Mouse (Mus musculus) hindbrain, embryonic 11.5 days (tissue): Measurements from ENCODE around the gene Shc4. TPM values are rescaled to one million over a fixed set of nuclear protein-coding genes. Genes with fewer than 3 reads are reported as not detected.

Experiments used
- ATAC-seq: fragments of 200-750 bp; cut with Nextera tagmentation; 2 replicates; pipeline ENCODE4 v1.8.0; 2017; ENCODE audit warnings: mild to moderate bottlenecking, moderate TSS enrichment, moderate library complexity; ENCODE audit not compliant: low FRiP score
- DNase-seq: peaks from one replicate; pipeline ENCODE4 v3.0.0-alpha.2; 2015; ENCODE audit warnings: low spot score
- H3K27ac ChIP-seq: fragments of 300-500 bp; sonication (generic); 2 replicates; pipeline ENCODE4 v1.5.1; 2014; ENCODE audit warnings: mild to moderate bottlenecking, low read depth, low read length
- H3K27me3 ChIP-seq: fragments of 300-500 bp; sonication (generic); 2 replicates; pipeline ENCODE4 v1.6.1; 2014; ENCODE audit warnings: mild to moderate bottlenecking, low read length, moderate library complexity, mixed read lengths; ENCODE audit not compliant: control insufficient read depth, insufficient read depth
- H3K36me3 ChIP-seq: fragments of 300-500 bp; sonication (generic); 2 replicates; pipeline ENCODE4 v1.6.1; 2014; ENCODE audit warnings: mild to moderate bottlenecking, low read length, moderate library complexity, mixed read lengths; ENCODE audit not compliant: control insufficient read depth, insufficient read depth
- H3K4me1 ChIP-seq: fragments of 300-500 bp; sonication (generic); replicated peaks from 2 replicates; pipeline ENCODE4 v1.6.1; 2014; ENCODE audit warnings: low read length, mixed read lengths; ENCODE audit not compliant: control insufficient read depth, insufficient read depth
- H3K4me2 ChIP-seq: fragments of 300-500 bp; sonication (generic); replicated peaks from 2 replicates; pipeline ENCODE4 v1.6.1; 2014; ENCODE audit warnings: mild to moderate bottlenecking, low read depth, low read length
- H3K4me3 ChIP-seq: fragments of 300-500 bp; sonication (generic); 2 replicates; pipeline ENCODE4 v1.5.1; 2014; ENCODE audit warnings: low read depth, low read length
- H3K9ac ChIP-seq: fragments of 300-500 bp; sonication (generic); 2 replicates; pipeline ENCODE4 v1.6.1; 2014; ENCODE audit warnings: low read depth, low read length
- H3K9me3 ChIP-seq: fragments of 300-500 bp; sonication (generic); 2 replicates; pipeline ENCODE4 v1.6.1; 2016; ENCODE audit warnings: low read length; ENCODE audit not compliant: control insufficient read depth
- WGBS: fragments of 180-500 bp; shearing (Covaris S2); extraction: QIAGEN DNeasy Blood & Tissue Kit; methylation state at CpG from one replicate; pipeline ENCODE4 v1.1.7; 2014; 5-methylcytosine and 5-hydroxymethylcytosine counted together
- polyA plus RNA-seq: library from polyadenylated mRNA; unstranded; fragments of >200 nt; fragmentation: Nextera tagmentation; extraction: Ambion mirVana; gene quantifications from 2 replicates; pipeline ENCODE4 v1.2.1, GENCODE M21; 2014

Gene Shc4
- polyA plus RNA-seq, 1 experiment from 2014 or later, result 1.8 TPM

DNA sequence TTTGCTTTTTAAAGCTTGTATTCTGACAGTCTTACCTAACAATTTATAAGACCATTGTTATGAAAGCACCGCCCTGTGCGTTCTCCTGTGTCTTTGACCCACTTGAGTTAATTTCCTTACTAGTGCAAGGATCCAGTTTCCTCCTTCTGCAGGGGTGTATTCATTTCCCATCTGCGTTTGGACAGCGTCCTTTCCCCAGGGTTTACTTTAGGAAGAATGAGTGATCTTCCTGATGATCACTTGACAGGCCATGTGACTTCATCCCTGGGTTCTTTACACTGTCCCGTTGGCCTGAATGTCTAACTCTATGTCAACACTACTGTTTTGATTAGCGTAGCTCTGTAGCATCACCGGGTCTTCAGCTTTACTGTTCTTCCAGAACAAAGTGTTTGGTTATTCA lies 86.6 kb downstream of the Shc4 start:
- H3K36me3 ChIP-seq, result no peaks in the 10 kb centered on the region
- no peak for DNase-seq
- no peak overlapping the region for H3K27ac ChIP-seq
- no peaks in the 10 kb centered on the region for H3K27me3 ChIP-seq
- no peak overlapping the region for H3K4me3 ChIP-seq
- WGBS, result 74% methylated on average over 7 of the region's 7 CpGs
- no peaks in the 10 kb centered on the region for H3K9me3 ChIP-seq
- no peak for ATAC-seq
- no peak overlapping the region for H3K9ac ChIP-seq
- H3K4me1 ChIP-seq, result no peaks in the 10 kb centered on the region
- no peak overlapping the region for H3K4me2 ChIP-seq

DNA sequence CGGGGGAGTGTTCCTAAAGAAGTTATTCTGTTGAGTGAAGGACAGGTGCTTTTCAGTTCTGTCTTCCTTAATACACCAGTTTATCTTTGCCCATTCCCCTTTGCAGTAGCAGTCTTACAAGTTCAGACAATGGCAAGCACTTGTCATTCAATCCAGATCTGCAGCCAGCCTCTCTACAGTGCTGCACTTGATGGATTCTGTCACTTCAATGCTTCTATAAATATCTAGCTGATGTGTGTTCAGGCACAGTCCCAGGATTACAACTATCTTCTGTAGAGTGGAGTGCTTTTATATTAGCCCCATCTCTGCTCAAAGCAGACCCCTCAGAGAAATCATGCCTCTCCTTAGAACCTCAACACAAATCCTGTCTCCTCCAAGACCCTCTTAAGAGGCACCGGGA lies 93.9 kb downstream of the Shc4 start:
- no peak for ATAC-seq
- 94% methylated on average over 2 of the region's 2 CpGs for WGBS
- H3K27ac ChIP-seq, result no peak overlapping the region

GRCm38 (mm10) chr2:125628487-125628886 lies 95.5 kb downstream of the Shc4 start:
- H3K4me1 ChIP-seq, result no peaks in the 10 kb centered on the region
- H3K36me3 ChIP-seq, result no peaks in the 10 kb centered on the region
- H3K4me3 ChIP-seq, result no peak overlapping the region
- no peak overlapping the region for H3K9ac ChIP-seq
- H3K27ac ChIP-seq, result no peak overlapping the region
- DNase-seq, result no peak
- no peak overlapping the region for H3K4me2 ChIP-seq
- no peaks in the 10 kb centered on the region for H3K9me3 ChIP-seq
- no peak for ATAC-seq
- WGBS, result 90% methylated on average over 6 of the region's 6 CpGs
- H3K27me3 ChIP-seq, result no peaks in the 10 kb centered on the region

More for the DNA sequence above, 93.9 kb downstream of the Shc4 start:
- no peak overlapping the region for H3K4me2 ChIP-seq
- H3K9ac ChIP-seq, result no peak overlapping the region
- no peaks in the 10 kb centered on the region for H3K4me1 ChIP-seq
- no peaks in the 10 kb centered on the region for H3K36me3 ChIP-seq
- no peaks in the 10 kb centered on the region for H3K27me3 ChIP-seq
- H3K9me3 ChIP-seq, result no peaks in the 10 kb centered on the region
- no peak overlapping the region for H3K4me3 ChIP-seq
- no peak for DNase-seq

DNA sequence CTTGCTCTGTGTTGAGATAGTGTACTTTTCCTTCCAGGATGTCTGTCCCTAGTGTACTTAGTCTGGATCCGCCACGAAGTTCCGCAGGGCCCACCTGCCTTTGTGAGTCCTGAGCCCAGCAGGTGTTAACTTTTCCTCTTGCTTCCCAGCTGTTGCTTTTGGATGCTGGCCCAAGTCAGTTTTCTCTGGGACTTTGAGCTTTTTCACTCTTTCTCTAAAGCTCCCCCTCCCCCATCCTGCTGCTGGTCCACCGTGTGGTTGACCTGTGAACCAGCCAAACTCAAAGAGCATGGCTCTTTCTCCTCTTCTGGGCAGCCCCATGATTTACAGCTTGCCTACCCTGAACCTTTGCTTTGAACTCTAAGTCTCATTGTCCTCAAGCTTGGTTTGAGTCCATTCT lies 97.4 kb downstream of the Shc4 start:
- no peak for ATAC-seq
- WGBS, result 83% methylated on average over 4 of the region's 4 CpGs

GRCm38 (mm10) chr2:125624837-125625351 lies 99.1 kb downstream of the Shc4 start, which contains the start of gene Cep152:
Gene Cep152 (minus strand): TSS chr2:125625113.
- Histone ChIP-seq H3K9me3 (no peaks in the 10 kb centered on the region), H3K27me3 (no peaks in the 10 kb centered on the region), H3K9ac (peak within 1 kb of the TSS; percentile 69), H3K27ac (no peak within 1 kb of the TSS), H3K4me3 (peak within 1 kb of the TSS; percentile 75), H3K36me3 (no peaks in the 10 kb centered on the region), H3K4me2 (peak within 1 kb of the TSS; percentile 37), H3K4me1 (no peaks in the 10 kb centered on the region)
- ATAC-seq (peak; percentile 99), DNase-seq (peak; percentile 96)
- under 1% methylated on average over 50 of the region's 50 CpGs for WGBS

More for the DNA sequence above, 97.4 kb downstream of the Shc4 start:
- Histone ChIP-seq H3K27me3 (no peaks in the 10 kb centered on the region), H3K9ac (no peak overlapping the region), H3K4me2 (no peak overlapping the region), H3K4me3 (no peak overlapping the region), H3K9me3 (no peaks in the 10 kb centered on the region), H3K27ac (no peak overlapping the region), H3K36me3 (no peaks in the 10 kb centered on the region), H3K4me1 (no peaks in the 10 kb centered on the region)
- no peak for DNase-seq

DNA sequence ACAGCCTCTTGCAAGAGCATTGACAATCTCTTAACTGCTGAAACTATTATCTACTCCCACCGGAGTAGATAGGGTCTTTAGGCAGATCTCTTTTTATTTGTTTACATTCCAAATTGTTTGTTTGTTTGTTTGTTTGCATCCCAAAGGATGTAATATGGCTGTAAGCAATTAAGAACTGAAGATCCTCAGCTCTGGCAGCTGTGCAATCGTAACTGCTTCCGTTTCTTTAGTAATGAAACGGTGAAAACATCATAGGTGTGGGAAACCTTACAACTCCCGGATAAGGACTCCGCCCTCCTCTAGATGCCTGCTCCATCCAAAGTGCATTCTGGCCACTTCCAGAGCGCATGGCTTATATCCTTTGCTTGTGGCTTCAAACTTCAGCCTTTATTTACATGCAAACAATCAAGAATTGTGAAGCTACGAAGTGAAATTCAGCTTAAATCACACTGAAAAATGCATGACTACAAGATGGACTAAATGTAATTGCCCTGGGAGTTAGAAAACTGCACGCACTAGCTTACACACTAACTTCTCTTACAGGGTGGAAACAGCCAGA lies 99.7 kb downstream of the Shc4 start:
- Histone ChIP-seq H3K9me3 (no peaks in the 10 kb centered on the region), H3K27me3 (no peaks in the 10 kb centered on the region), H3K36me3 (no peaks in the 10 kb centered on the region), H3K27ac (no peak overlapping the region), H3K9ac (peak overlapping the region; percentile 69), H3K4me1 (no peaks in the 10 kb centered on the region), H3K4me3 (peak overlapping the region; percentile 75), H3K4me2 (peak overlapping the region; percentile 37)
- DNase-seq (peak; percentile 28), ATAC-seq (no peak)
- 19% methylated on average over 9 of the region's 9 CpGs for WGBS

GRCm38 (mm10) chr2:125623211-125623610 lies 100.7 kb downstream of the Shc4 start:
- Histone ChIP-seq H3K4me2 (no peak overlapping the region; the same call in 1 of the 2 replicates), H3K9ac (no peak overlapping the region), H3K36me3 (no peaks in the 10 kb centered on the region), H3K27ac (no peak overlapping the region), H3K4me1 (no peaks in the 10 kb centered on the region), H3K27me3 (no peaks in the 10 kb centered on the region), H3K9me3 (no peaks in the 10 kb centered on the region), H3K4me3 (peak overlapping the region; percentile 4; the same call in 1 of the 2 replicates)
- DNase-seq, result no peak
- WGBS, result 96% methylated on average over 15 of the region's 15 CpGs
- ATAC-seq, result no peak

- no peaks in the 10 kb centered on the region for H3K27me3 ChIP-seq
- H3K27ac ChIP-seq, result 0 out of 2 replicates have a peak overlapping the region, but pooled peaks have one; percentile 17
- H3K9ac ChIP-seq, result no peak overlapping the region
- ATAC-seq (no peak), DNase-seq (peak; percentile 33)
- 53% methylated on average over 25 of the region's 25 CpGs for WGBS
- no peak overlapping the region for H3K4me3 ChIP-seq
- no peaks in the 10 kb centered on the region for H3K36me3 ChIP-seq
- H3K4me1 ChIP-seq, result no peaks in the 10 kb centered on the region
- H3K4me2 ChIP-seq, result no peak overlapping the region
- no peaks in the 10 kb centered on the region for H3K9me3 ChIP-seq
Observed at GRCm38 (mm10) chr2:125620213-125620907, 103.6 kb downstream of the Shc4 start.
